Mouse (Mus musculus) lung, adult 2 months (tissue): ENCODE measurements around the gene Dgki.

Source experiments
- CTCF ChIP-seq: fragments of 200-500 bp; IDR thresholded peaks from 2 replicates; pipeline ENCODE4 v1.5.1; 2011; ENCODE audit warnings: mild to moderate bottlenecking, low read length, control low read depth; ENCODE audit not compliant: insufficient read depth
- POLR2A ChIP-seq: fragments of 200-500 bp; IDR thresholded peaks from 2 replicates; pipeline ENCODE4 v1.6.1; 2011; ENCODE audit warnings: low read depth, mild to moderate bottlenecking, control low read depth, low read length, borderline replicate concordance; ENCODE audit errors: extremely low read depth

GRCm38 (mm10) chr6:36845288-36845687 is 454.7 kb downstream of the Dgki start:
- TF ChIP-seq CTCF, result no peak
- no peak for TF ChIP-seq POLR2A
